ENCODE assay signal across 10 mouse cellular contexts in the genomic region with DNA sequence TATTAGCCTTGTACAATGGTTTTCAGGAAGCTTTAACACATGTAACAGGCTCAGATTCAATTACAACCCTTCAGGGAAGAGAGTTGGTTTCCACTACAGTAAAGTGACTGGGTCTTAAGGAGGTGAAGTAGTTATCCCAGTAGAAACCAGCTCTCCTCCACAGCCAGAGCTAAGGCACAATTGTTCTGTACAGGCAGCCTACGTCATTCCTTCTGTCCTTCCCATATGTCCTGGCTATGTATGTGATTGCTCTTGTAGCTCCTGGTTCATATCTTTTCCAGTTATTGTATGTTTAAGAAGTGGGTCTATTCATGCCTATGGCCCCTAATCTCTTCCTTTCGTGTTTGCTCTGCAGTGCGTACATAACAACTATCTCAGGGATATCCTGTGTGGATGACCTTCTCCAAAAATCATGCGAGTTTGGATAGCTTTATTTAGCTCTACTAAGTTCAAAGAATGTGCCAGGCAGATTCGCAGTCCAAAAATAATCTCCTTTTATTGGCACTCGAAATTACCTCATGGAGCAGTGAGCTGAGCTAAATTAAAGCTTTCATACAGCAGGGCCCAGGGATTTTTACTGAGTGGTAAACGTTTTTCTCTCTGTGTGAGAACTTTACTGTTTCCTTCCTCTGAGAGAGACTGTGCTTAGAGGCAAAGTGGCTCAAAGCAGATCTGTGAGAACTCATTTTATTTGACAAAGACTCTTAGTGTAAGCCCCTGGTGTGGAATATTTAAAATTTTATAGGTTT. TPM values are rescaled to one million over a fixed set of nuclear protein-coding genes. Genes with fewer than 3 reads are reported as not detected.
A peak's percentile ranks its signal among the peaks of the same experiment; 100 is the strongest.
DNase-seq lines count a peak whose midpoint lies in the region; TF ChIP-seq lines count a peak whose summit lies in the region.
"Had no signal": no experiment of that assay in that cellular context is flagged by ENCODE, and none has a peak within 500 bp of the region (broad histone marks: within the 10 kb centered on the region; RNA-seq: fewer than 3 reads in every experiment).

No protein-coding gene starts in this region.

- TF ChIP-seq POLR2A in embryonic fibroblast, embryonic 13.5 days (IDR thresholded peaks at IDR 0.05; ENCODE audit: low read depth, low read length): no peak
- TF ChIP-seq POLR2A in heart, adult 2 months (IDR thresholded peaks at IDR 0.05; ENCODE audit: insufficient read depth, low read depth, low read length): 0 out of 2 replicates have a peak, but pooled peaks have one; percentile 24

- peaks cover 25% of the 10 kb centered on the region for H3K36me3 ChIP-seq in heart, adult 2 months (ENCODE audit: control insufficient read depth, insufficient read depth, low read length)

- peak; percentile 16 for DNase-seq in left cerebral cortex, adult 11 months (ENCODE audit: low spot score)
- DNase-seq in left cerebral cortex, postnatal 4 days: no peak
- peak in 1 of 2 experiments; percentile 39 for DNase-seq in heart, adult 2 months
- DNase-seq in left cerebral cortex, postnatal 25 days (ENCODE audit: low spot score in 2 of 2): peak; percentile 36 to 84
- DNase-seq in c-Kit-positive CD71-positive TER-119-positive erythroid progenitor cells, embryonic 14.5 days (ENCODE audit: low spot score): no peak
- no peak for DNase-seq in urinary bladder, postnatal 36 days (ENCODE audit: low spot score in 2 of 2)
- DNase-seq: right cerebral cortex, postnatal 14 days had no signal

- H3K27me3 ChIP-seq in heart, adult 2 months (ENCODE audit: control insufficient read depth, insufficient read depth, low read length): no peaks in the 10 kb centered on the region

- peaks cover 31% of the 10 kb centered on the region for H3K4me1 ChIP-seq in embryonic fibroblast, embryonic 13.5 days (ENCODE audit: control insufficient read depth, insufficient read depth, low read length)
- H3K4me1 ChIP-seq in heart, adult 2 months (ENCODE audit: control insufficient read depth, insufficient read depth, low read length): peaks cover 15% of the 10 kb centered on the region

- no peak overlapping the region for H3K4me3 ChIP-seq in embryonic fibroblast, embryonic 13.5 days (ENCODE audit: insufficient read depth, low read length)
- H3K4me3 ChIP-seq in heart, adult 2 months: no peak overlapping the region

- 7% methylated on average over 7 of the region's 7 CpGs for WGBS in heart, adult 2 months

- H3K9ac ChIP-seq in heart, adult 2 months (ENCODE audit: low read depth, low read length): peak overlapping the region; percentile 14
- H3K9ac ChIP-seq: hindbrain, embryonic 14.5 days had no signal

- intact Hi-C loops in left cerebral cortex, postnatal 4 days (cut with DNase I): no loop called here
- intact Hi-C loops in heart, adult 2 months (cut with DNase I): no loop called here
- intact Hi-C loops in left cerebral cortex, postnatal 25 days (cut with DNase I): no loop called here

- peak overlapping the region; percentile 92 for H3K27ac ChIP-seq in embryonic fibroblast, embryonic 13.5 days (ENCODE audit: insufficient read depth, low read length)
- H3K27ac ChIP-seq in heart, adult 2 months: peak overlapping the region; percentile 83

- no peak for TF ChIP-seq CTCF in embryonic fibroblast, embryonic 13.5 days (IDR thresholded peaks at IDR 0.05; ENCODE audit: borderline replicate concordance, insufficient read depth, low read length)
- no peak for TF ChIP-seq CTCF in heart, adult 2 months (IDR thresholded peaks at IDR 0.05)

- TF ChIP-seq EP300 in heart, adult 2 months (IDR thresholded peaks at IDR 0.05; ENCODE audit: insufficient read depth, low read depth, low read length): no peak

- H3K79me2 ChIP-seq in heart, adult 2 months (replicated peaks; ENCODE audit: control insufficient read depth, insufficient read depth, low read length): no peaks in the 10 kb centered on the region

RNA-seq across cellular contexts. Expression of a gene that starts 31.9 kb away (rescaled TPM):
- total RNA-seq in left cerebral cortex, postnatal 4 days (2021): 1 to 10 TPM; 7.0 to 7.6 TPM
- polyA plus RNA-seq in embryonic fibroblast, embryonic 13.5 days (2011; ENCODE audit: insufficient read length, low read depth, missing spikeins): 429 and 537 TPM in 2 replicates
- total RNA-seq in heart, adult 2 months (2021): 10 to 100 TPM; 28.1 to 29.5 TPM
- polyA plus RNA-seq in heart, adult 2 months (2012; rRNA removed): 15.0 and 28.6 TPM in 2 replicates
- 1 to 10 TPM; 5.5 TPM for total RNA-seq in left cerebral cortex, postnatal 25 days (2021)
- total RNA-seq: MEL had no signal

Comparison
In these comparisons a context has a peak if more than half of its experiments do, and no peak if none do; other contexts are left out.
1. DNase-seq: peak in left cerebral cortex, adult 11 months (single experiment) and left cerebral cortex, postnatal 25 days (2 of 2); none in left cerebral cortex, postnatal 4 days (single experiment), c-Kit-positive CD71-positive TER-119-positive erythroid progenitor cells, embryonic 14.5 days (single experiment) and urinary bladder, postnatal 36 days (0 of 2).